In genomic region chr5:126266471-126266870, GRCm38 (mm10) we compare ENCODE assay signal across 18 mouse cellular contexts.
"Had no signal": no experiment of that assay in that cellular context is flagged by ENCODE, and none has a peak within 500 bp of the region (broad histone marks: within the 10 kb centered on the region; RNA-seq: fewer than 3 reads in every experiment).

No protein-coding gene starts in this region.

- H3K36me3 ChIP-seq: intestine, embryonic 15.5 days; kidney, embryonic 15.5 days; limb, embryonic 15.5 days; midbrain, embryonic 12.5 days; midbrain, embryonic 15.5 days had no signal

- H3K4me3 ChIP-seq: intestine, embryonic 15.5 days; kidney, embryonic 15.5 days; layer of hippocampus, adult 2 months; limb, embryonic 15.5 days; midbrain, embryonic 12.5 days; midbrain, embryonic 15.5 days had no signal

- ATAC-seq: intestine, embryonic 15.5 days; liver, postnatal 0 days; lung, postnatal 0 days; midbrain, embryonic 15.5 days had no signal

- H3K9ac ChIP-seq: intestine, embryonic 15.5 days; kidney, embryonic 15.5 days; limb, embryonic 15.5 days; liver, embryonic 14.5 days; liver, postnatal 0 days; lung, embryonic 14.5 days; midbrain, embryonic 12.5 days; midbrain, embryonic 15.5 days had no signal

- H3K9me3 ChIP-seq: intestine, embryonic 15.5 days; kidney, embryonic 15.5 days; limb, embryonic 15.5 days; midbrain, embryonic 12.5 days; midbrain, embryonic 15.5 days had no signal

- H3K4me1 ChIP-seq: intestine, embryonic 15.5 days; kidney, embryonic 15.5 days; limb, embryonic 15.5 days; midbrain, embryonic 12.5 days; midbrain, embryonic 15.5 days had no signal

- H3K27ac ChIP-seq: intestine, embryonic 15.5 days; kidney, embryonic 15.5 days; limb, embryonic 15.5 days; liver, embryonic 14.5 days; midbrain, embryonic 12.5 days; midbrain, embryonic 15.5 days had no signal

- H3K4me2 ChIP-seq: intestine, embryonic 15.5 days; kidney, embryonic 15.5 days; limb, embryonic 15.5 days; liver, embryonic 11.5 days; lung, embryonic 14.5 days; midbrain, embryonic 12.5 days; midbrain, embryonic 15.5 days had no signal

- DNase-seq: kidney, adult 11 months; kidney, adult 8-10 months; kidney, postnatal 14 days; kidney, postnatal 4 days; layer of hippocampus, postnatal 36 days; liver, postnatal 0 days; lung, embryonic 14.5 days; thymus, adult 18-20 months; thymus, postnatal 36 days had no signal

- H3K27me3 ChIP-seq: intestine, embryonic 15.5 days; kidney, embryonic 15.5 days; limb, embryonic 15.5 days; midbrain, embryonic 12.5 days; midbrain, embryonic 15.5 days had no signal
